Mouse (Mus musculus): ENCODE measurements at regions not wholly inside any gene's neighbourhood (a gene's known extent, or its start where the extent isn't known, plus 50 kb on each side); places are given as distances from the start of the nearest gene placed in this dataset.

DNA sequence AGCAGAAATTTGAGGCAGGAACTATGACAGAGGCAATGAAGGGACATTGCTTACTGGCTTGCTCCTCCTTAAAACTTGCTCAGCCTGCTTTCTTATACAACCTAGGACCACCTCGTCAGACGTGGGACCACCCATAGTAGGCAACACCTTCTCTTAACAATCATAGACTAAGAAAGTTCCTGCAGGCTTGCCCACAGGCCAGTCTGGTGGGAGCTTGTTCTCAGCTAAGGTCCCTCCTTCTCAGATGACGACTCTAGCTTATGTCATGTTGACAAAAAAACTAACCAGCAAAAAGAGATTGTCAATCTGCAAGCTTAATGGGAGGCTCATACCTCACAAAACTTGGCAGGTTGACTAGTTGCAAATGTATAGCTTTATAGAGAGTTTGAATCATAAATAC, 56.5 kb upstream of the Lsm6 start:
- no peak for DNase-seq

DNA sequence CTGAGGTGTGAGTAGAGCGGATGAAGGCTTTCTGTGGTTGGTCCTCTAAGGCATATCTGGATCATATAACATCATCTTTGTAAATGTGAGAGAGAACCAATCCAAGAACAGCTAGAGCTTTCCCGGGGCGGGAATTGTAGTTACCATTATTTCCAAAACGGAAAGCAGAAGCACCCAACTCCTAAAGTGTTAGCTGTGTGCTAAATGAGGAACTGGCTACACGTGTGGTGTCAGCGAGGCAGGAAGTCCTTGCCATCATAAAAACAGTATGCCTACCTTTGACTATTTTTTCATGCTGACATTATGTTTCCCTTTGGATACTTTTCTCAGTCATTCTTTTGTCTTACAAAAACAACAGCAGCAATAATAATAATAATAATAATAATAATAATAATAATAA, 68.8 kb upstream of the Lsm6 start:
- no peak for DNase-seq

DNA sequence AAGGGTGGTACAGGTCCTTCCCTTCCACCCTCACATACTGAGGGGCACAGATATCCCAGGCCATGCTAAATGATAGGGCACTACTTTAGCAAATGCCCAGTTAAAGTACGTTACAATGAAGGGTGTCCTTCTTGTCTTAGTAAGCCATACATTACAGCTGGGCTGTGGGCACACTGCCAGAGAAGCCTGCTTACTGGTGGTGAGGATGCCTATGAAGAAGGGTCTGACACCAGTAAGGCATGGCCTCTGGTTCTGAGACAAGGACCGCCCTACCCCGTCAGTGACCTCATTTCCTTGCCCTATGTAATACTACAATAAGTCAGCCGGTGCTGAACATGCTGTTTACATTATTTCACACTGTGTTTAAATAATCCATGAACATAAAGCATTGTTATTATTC, 69.6 kb upstream of the Lsm6 start:
- no peak for DNase-seq

DNA sequence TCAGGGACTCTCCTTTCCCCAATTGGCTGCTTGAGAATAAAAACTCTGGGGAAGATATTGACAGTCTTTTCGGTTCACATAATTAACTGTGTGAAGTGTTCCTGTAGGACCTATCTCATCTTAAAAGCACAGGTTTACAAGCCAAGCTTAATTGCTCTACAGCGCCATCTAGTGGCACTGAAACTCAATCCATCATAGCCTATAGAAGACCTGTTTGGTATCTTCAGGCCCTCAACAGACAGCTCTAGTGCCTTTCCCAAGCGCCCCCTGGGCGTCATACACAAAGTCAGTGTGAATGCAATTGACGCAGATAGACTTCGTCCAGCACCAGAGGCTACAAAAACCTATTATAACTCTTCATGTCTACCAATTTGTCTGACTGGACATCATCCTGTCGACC, 78.9 kb upstream of the Lsm6 start:
- peak; percentile 26 for DNase-seq

DNA sequence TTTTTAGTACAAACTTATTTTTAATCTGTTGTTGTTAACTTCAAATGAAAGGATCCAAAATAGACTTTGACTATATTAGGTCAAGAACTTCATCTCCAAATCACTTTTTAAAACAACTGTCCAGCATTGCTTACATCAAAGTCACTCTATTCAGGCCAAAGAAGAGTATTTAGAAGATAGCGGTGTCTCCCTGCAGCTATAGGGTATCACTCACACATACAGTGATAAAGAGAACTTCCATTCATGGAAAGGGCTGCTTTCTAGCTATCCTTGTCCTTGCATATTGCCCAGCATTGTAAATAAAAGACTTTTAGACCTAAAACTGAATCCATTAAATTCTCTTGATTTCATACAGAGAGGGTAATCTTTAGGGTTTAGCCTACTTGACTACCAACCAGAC, 82.1 kb upstream of the Lsm6 start:
- no peak for DNase-seq

DNA sequence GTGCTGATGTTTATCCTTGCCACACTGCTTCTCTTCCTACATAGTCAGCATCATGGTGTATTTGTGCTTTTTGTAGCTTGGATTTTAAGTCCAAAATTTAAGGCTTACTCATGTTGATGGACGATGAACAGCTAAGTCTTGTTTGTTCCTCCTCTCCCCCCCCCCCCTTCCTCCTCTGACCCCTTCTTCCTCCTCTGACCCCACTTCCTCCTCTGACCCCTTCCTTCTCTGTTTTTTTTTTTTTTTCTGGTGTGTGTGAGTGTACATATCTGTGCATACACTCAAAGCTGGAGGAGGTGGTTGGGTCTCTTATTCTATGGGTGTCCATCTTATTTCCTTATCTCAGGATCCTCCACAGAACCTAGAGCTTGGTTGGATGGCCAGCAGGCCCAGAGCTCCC, 87.0 kb upstream of the Lsm6 start:
- DNase-seq = no peak

DNA sequence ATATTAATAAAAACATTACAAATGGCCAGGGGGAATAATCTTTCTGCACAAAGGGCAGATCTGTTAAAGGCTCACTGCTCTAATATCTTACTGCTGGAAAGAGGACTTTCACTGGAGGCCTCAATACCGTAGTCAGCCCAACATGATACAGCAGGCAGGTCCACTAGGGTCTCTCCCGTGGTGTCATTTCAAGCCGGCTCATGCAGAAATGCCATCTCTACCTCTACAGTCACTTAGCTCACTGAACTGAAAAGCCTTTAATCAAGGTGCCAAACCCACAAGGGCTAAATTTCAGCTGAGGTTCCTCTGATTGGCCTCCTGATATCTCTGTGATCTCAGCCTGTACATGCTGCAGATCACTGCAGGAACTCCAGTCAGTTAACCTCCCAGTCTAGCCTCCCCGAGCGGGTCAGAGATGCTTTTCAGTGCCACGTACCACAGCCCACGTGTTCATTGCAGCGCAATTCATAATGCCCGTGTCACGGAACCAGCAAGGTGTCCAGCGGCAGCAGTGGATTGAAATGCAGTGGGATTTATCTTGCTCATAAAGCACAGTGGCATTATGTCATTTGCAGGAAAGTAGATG, 90.4 kb upstream of the Lsm6 start:
- no peak for DNase-seq

DNA sequence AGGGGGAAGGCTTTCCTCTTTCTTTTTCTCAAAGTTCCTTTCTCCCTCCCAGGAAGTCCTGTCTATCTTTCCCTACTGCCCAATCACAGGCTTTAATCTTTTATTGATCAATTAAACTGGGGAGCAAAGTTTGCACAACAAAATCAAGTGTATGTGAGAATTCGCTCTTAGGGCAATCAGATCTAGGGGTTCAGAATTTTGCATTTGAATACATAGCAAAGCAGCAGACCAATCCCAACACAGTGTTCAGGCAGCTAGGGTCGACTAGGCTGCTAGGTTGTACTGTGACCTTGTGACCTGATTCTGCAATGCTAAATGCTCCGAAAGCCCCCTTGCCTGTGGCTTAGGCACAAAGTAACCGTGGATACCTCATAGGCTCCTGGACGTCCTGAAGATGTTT, 91.5 kb upstream of the Lsm6 start:
- DNase-seq = no peak

DNA sequence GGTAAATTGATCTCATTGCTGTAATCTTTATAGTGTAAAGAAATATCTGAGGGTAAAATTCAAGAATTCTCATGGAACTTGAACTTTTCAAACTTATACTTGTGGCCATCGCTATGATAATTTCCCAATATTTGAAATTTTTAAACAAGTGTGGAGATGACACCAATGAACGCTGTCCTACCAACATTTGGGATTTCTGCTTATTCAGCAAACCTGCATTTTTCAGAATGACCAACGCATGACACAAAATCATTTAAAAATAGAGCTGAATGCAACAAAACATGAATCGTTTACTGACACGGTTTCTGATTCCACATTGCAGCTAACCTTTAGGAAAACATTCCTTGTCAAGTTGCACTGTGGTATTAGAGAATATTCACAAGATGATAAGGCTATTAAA, 92.9 kb upstream of the Lsm6 start:
- no peak for DNase-seq

DNA sequence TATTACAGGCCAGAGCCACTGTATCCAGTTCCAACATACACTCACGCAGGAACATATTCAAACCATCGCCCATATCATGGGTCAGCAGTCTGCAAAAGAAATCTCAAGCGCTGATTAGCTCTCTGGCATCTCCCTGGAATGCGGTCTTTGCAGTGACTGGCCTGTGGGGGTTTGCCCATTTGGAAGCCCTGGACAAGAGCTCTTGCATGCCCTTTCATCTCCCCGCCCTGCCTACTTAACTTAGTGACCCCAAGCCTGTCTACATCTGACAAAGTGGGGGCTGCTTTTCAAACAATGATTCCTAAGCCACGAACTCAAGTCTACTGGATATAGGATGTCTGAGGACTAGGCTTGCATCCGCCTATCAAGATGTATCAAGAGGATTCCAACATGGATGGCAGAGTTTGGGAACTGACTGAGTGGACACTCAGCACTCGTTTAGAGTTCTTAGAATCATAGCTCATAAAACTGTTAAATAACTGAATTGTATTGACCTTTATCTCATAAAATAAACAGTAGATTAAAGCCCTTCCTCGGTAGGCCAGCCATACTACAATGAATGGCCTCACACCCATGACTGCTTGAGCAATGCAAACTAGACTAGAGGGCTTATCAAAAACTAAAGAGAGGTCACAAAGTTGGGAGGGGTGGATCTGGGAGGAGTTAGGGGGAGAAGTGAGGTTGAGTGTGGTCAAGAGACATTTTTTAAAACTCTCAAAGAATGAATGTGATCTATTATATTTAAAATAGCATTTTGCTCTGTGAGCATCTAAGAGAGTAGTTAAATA, 97.4 kb upstream of the Zfp827 start:
- no peak for DNase-seq

DNA sequence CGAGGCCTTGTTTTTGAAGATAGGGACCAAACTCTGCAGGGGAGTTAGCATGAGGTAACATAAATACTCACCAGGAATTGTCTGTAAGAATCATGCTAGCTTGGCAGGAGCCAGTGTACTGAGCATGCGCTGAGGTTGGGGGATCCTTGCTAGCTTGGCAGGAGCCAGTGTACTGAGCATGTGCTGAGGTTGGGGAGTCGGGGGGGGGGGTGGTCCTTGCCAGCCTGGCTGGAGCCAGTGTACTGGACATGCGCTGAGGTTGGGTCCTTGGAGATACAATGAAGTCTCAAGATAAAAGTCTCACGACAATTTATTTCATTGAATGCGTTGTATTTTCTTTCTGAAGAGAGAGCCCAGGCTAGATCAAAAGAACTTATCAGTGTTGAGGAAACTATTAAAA, 96.2 kb upstream of the Zfp827 start:
- DNase-seq = no peak

DNA sequence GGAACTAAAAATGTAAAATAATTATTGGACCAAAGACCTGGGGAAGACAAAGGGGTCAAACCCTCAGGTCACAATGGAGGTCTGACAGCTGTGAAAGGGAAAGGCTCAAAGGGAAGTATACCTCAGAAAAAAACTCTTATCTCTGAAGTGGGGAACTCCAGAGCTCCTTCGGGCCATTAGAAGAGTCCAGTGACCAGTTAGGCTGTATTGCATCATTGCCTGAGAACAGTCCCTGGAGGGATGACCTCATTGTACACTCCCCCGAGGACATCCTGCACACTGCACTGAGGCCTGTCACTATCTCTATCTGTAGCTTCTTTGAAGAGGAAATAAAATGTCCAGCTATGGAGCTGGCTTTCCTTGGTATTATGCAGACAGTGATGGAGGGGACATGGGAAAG, 88.2 kb upstream of the Zfp827 start:
- DNase-seq = no peak

DNA sequence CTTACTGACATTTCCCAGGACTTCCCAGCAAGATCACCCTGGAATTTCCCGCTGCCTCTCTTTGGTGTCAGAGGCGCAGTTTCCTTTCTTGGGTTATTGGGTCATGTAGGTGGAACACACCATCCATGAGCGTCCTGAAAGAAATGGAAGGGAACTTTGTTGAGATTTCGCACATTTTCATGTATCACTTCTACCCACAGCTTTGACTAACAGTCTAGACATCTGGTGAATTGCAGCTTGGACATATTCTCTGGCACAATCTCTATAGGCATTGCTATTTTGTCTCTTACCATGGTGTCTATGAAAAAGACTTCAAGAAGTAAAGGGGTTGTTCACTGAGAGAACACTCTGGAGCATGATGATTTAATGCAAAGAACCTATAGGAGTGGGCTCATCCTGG, 86.7 kb upstream of the Zfp827 start:
- DNase-seq = no peak

DNA sequence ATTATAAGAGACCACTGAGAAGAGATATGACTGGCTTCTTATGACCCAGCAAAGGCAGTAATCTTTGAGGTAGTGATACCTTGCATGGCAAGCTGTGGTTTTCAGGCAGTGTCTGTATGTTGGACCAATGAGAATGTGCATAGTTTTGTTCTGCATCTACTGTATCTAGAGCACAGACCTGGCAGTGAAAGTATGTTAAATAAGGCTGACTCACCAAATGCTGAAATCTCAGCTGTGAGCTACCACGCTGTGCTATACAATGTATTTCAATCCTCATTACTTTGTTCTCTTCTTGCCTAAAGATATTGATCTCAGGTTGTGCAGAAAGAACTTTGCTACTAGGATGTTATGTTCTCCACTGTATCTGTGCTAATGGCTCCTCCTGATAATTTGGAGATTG, 83.9 kb upstream of the Zfp827 start:
- no peak for DNase-seq

DNA sequence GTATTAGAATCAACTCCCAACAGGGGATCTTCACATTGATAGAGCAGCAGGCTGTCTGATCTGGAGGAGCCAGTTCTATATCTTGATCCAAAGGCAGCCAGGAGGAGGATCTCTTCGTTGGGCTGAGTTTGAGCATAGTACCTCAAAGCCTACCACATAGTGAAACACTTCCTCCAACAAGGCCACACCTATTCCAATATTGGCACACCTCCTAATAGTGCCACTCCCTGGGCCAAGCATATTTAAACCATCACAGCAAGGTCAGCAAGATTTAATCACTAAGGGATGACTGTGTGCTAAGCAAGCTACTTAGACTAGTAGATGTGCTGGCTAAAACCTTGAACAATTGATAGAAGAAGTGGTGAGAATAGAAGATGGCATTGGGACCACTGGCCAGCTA, 82.6 kb upstream of the Zfp827 start:
- no peak for DNase-seq

DNA sequence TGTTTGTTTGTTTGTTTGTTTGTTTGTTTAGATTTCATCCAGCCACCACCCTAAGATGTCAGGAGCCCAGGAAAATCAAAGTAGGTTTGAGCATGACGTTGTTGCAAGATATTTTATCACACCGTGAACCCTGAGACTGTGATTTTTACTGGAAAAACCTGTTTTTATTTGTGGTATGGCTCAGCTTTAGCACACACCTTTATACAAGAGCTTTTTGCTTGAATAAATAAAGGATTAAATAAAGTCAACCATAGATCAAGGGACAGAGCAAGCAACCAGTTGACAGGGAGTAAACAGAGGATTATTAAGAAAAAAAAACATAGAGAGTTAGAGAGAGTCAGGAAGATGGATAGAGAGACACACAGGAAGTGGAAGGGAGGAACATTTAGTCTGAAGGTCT, 82.2 kb upstream of the Zfp827 start:
- no peak for DNase-seq

DNA sequence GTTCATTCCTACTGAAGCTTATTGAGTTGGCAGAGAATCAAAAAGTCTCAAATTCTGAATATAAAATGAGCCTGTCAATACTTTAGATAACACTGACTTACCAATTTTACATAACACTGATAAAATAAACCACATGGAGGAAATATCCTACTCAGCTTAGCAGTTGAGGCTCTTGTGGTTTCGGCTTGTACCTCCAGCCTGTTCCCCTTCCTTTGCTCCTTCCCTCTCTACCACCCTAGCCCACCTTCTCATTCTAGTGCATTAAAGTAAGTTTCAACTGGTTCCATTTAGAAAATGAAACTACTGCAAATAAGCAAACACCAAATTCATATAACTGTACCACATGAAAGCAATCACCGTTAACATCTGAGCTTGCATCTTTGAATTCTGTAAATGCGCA, 53.2 kb upstream of the Zfp827 start:
- DNase-seq = no peak

Measured in layer of hippocampus, adult 9-11 months (tissue).